Mouse (Mus musculus): Measurements from ENCODE around the gene Tet3.

- TF ChIP-seq POLR2A (IDR thresholded peaks at IDR 0.05; ENCODE audit: low read depth, low read length): no peak
- TF ChIP-seq CTCF (IDR thresholded peaks at IDR 0.05; ENCODE audit: extremely low read depth, insufficient read depth, insufficient read length, insufficient replicate concordance): no peak
Observed at GRCm38 (mm10) chr6:83341387-83341786, 117.5 kb downstream of the Tet3 start.
